ENCODE assay signal across 13 mouse cellular contexts in genomic region chr2:105673054-105673453, GRCm38 (mm10). TPM values are rescaled to one million over a fixed set of nuclear protein-coding genes. Genes with fewer than 3 reads are reported as not detected.
DNase-seq lines count a peak whose midpoint lies in the region; ATAC-seq lines count a peak whose summit lies in the region.
"Had no signal": no experiment of that assay in that cellular context is flagged by ENCODE, and none has a peak within 500 bp of the region (broad histone marks: within the 10 kb centered on the region; RNA-seq: fewer than 3 reads in every experiment).

No protein-coding gene starts in this region.

- intact Hi-C loops in left cerebral cortex, postnatal 4 days (cut with DNase I), result loop anchor here (10.0 kb wide), 1 partner anchor 232 kb away; the partner anchor contains the start of genes Elp4 and Immp1l

- no peak for ATAC-seq in midbrain, embryonic 16.5 days
- no peak for ATAC-seq in activated CD4-positive, CD25-positive, alpha-beta regulatory T cell, adult 4 months
- ATAC-seq: intestine, postnatal 0 days had no signal

- H3K27me3 ChIP-seq in hindbrain, embryonic 10.5 days (ENCODE audit: insufficient read depth, poor library complexity, severe bottlenecking), result peaks cover 100% of the 10 kb centered on the region
- H3K27me3 ChIP-seq in midbrain, embryonic 16.5 days (ENCODE audit: control insufficient read depth, insufficient read depth, low read depth, low read length), result peaks cover 50% of the 10 kb centered on the region

- H3K9me3 ChIP-seq in hindbrain, embryonic 10.5 days, result no peaks in the 10 kb centered on the region
- H3K9me3 ChIP-seq in midbrain, embryonic 16.5 days (replicated peaks; ENCODE audit: control insufficient read depth, low read length, poor library complexity, severe bottlenecking), result no peaks in the 10 kb centered on the region
- H3K9me3 ChIP-seq: heart, embryonic 10.5 days; liver, embryonic 13.5 days had no signal

- peak overlapping the region; percentile 96 for H3K27ac ChIP-seq in hindbrain, embryonic 10.5 days
- H3K27ac ChIP-seq in midbrain, embryonic 16.5 days (ENCODE audit: low read length), result no peak overlapping the region
- H3K27ac ChIP-seq: heart, embryonic 10.5 days; liver, embryonic 13.5 days had no signal

- peak; percentile 5 for DNase-seq in R1 (ENCODE audit: low read depth, low spot score)
- DNase-seq in cerebellum, postnatal 10 days, result peak; percentile 79 to 82
- DNase-seq in hindbrain, embryonic 10.5 days (ENCODE audit: low spot score), result peak; percentile 27
- no peak for DNase-seq in left cerebral cortex, postnatal 4 days
- no peak for DNase-seq in lung, postnatal 25 days (ENCODE audit: low spot score)
- no peak for DNase-seq in B cell, adult 2 months
- DNase-seq: liver, embryonic 13.5 days; thymus, postnatal 14 days had no signal

- H3K4me1 ChIP-seq in hindbrain, embryonic 10.5 days (replicated peaks), result peaks cover 82% of the 10 kb centered on the region
- H3K4me1 ChIP-seq in midbrain, embryonic 16.5 days (ENCODE audit: control insufficient read depth, insufficient read depth, low read length), result peaks cover 7% of the 10 kb centered on the region; the same call in 1 of the 2 replicates

- WGBS in hindbrain, embryonic 10.5 days, result under 1% methylated on average over 6 of the region's 6 CpGs
- WGBS in midbrain, embryonic 16.5 days, result 2% methylated on average over 6 of the region's 6 CpGs

- H3K36me3 ChIP-seq in hindbrain, embryonic 10.5 days, result no peaks in the 10 kb centered on the region
- H3K36me3 ChIP-seq in midbrain, embryonic 16.5 days (ENCODE audit: control insufficient read depth, insufficient read depth, low read length), result no peaks in the 10 kb centered on the region
- H3K36me3 ChIP-seq: heart, embryonic 10.5 days; liver, embryonic 13.5 days had no signal

- 0 out of 2 replicates have a peak overlapping the region, but pooled peaks have one; percentile 3 for H3K4me2 ChIP-seq in midbrain, embryonic 16.5 days (ENCODE audit: low read length)

- peak overlapping the region; percentile 73 for H3K4me3 ChIP-seq in hindbrain, embryonic 10.5 days
- H3K4me3 ChIP-seq in midbrain, embryonic 16.5 days (ENCODE audit: low read depth, low read length), result no peak overlapping the region; the same call in 1 of the 2 replicates
- H3K4me3 ChIP-seq: left cerebral cortex, adult 2 months had no signal

- no peak overlapping the region for H3K9ac ChIP-seq in midbrain, embryonic 16.5 days (ENCODE audit: low read depth, low read length)
- H3K9ac ChIP-seq: liver, embryonic 13.5 days had no signal

RNA-seq across cellular contexts. Expression of gene Pax6, which starts 4.4 kb away (rescaled TPM):
- 24.7 and 27.0 TPM in 2 replicates for polyA plus RNA-seq in hindbrain, embryonic 10.5 days (2016; fragmentation: Nextera tagmentation; extraction: Ambion mirVana)
- polyA plus RNA-seq in midbrain, embryonic 16.5 days (2015; fragmentation: Nextera tagmentation; extraction: Ambion mirVana), result 17.4 and 25.7 TPM in 2 replicates
- 10 to 100 TPM; 11.5 to 13.9 TPM for total RNA-seq in left cerebral cortex, postnatal 4 days (2021)
- polyA plus RNA-seq in activated CD4-positive, CD25-positive, alpha-beta regulatory T cell, adult 4 months (2017; shearing (Covaris generic)), result under 1 TPM in 1 of 2 experiments, not detected in 1; 0.30 TPM

Comparison
In these comparisons a context has a peak if more than half of its experiments do, and no peak if none do; other contexts are left out.
1. DNase-seq: peak in R1 (single experiment), cerebellum, postnatal 10 days (2 of 2) and hindbrain, embryonic 10.5 days (single experiment); none in left cerebral cortex, postnatal 4 days (single experiment), lung, postnatal 25 days (single experiment) and B cell, adult 2 months (0 of 2).
2. RNA of gene Pax6, which starts 4.4 kb away (polyA plus RNA-seq): 24.7 to 27.0 TPM in hindbrain, embryonic 10.5 days and 17.4 to 25.7 TPM in midbrain, embryonic 16.5 days; 0.30 TPM in activated CD4-positive, CD25-positive, alpha-beta regulatory T cell, adult 4 months; every median in the first group is over 10 times any median in the second.